Mouse (Mus musculus) intestine, embryonic 14.5 days (tissue): Measurements from ENCODE around the gene Dennd6a. TPM values are rescaled to one million over a fixed set of nuclear protein-coding genes. Genes with fewer than 3 reads are reported as not detected.

Experiments
- microRNA-seq: library from miRNA; unstranded; fragments of <30 nt; microRNA quantifications from one replicate; pipeline ENCODE4, GENCODE M21; 2016
- polyA plus RNA-seq: library from polyadenylated mRNA; unstranded; fragments of >200 nt; fragmentation: Nextera tagmentation; extraction: Ambion mirVana; gene quantifications from 2 replicates; pipeline ENCODE4 v1.2.1, GENCODE M21; 2014

Gene Dennd6a
- polyA plus RNA-seq, 1 experiment from 2014 or later, result 35.3 TPM

Small RNA genes lying within 50 kb of the gene (microRNA-seq; reads per million reads assigned to microRNA genes)
- 0.42 reads per million for gene Mir7672

Other genes starting within 250 kb of the Dennd6a start
- gene Slmap, start 38.9 kb upstream of the Dennd6a start, polyA plus RNA-seq, result 46.3 and 54.4 TPM in 2 replicates
- 579 and 583 TPM in 2 replicates for gene Arf4, start 64.2 kb downstream of the Dennd6a start, polyA plus RNA-seq
- 11.3 and 11.7 TPM in 2 replicates for gene Pde12, start 96.0 kb downstream of the Dennd6a start, polyA plus RNA-seq
- 0.12 and 0.31 TPM in 2 replicates for gene Dnah12, start 119.4 kb downstream of the Dennd6a start, polyA plus RNA-seq